Mouse (Mus musculus): Measurements from ENCODE around the gene Shank2. TPM values are rescaled to one million over a fixed set of nuclear protein-coding genes. Genes with fewer than 3 reads are reported as not detected.

Gene Shank2
- polyA plus RNA-seq, 1 experiment from 2014 or later: 0.39 TPM

GRCm38 (mm10) chr7:144287991-144288390 is 286.3 kb downstream of the Shank2 start:
- H3K27ac ChIP-seq: no peak overlapping the region
- no peak overlapping the region for H3K4me3 ChIP-seq
- H3K36me3 ChIP-seq: no peaks in the 10 kb centered on the region
- no peak for DNase-seq (ENCODE audit: low spot score)
- H3K4me1 ChIP-seq: peaks cover 28% of the 10 kb centered on the region
- peaks cover 22% of the 10 kb centered on the region; the same call in 1 of the 2 replicates for H3K27me3 ChIP-seq (ENCODE audit: low read depth, poor library complexity, severe bottlenecking)
- no peaks in the 10 kb centered on the region for H3K9me3 ChIP-seq (replicated peaks)
- 74% methylated on average over 6 of the region's 6 CpGs for WGBS

- Histone ChIP-seq H3K4me3 (no peak overlapping the region), H3K9me3 (replicated peaks) (no peaks in the 10 kb centered on the region), H3K27ac (no peak overlapping the region), H3K4me1 (no peaks in the 10 kb centered on the region), H3K36me3 (no peaks in the 10 kb centered on the region), H3K27me3 (ENCODE audit: low read depth, poor library complexity, severe bottlenecking) (no peaks in the 10 kb centered on the region)
- WGBS: 80% methylated on average over 7 of the region's 7 CpGs
- no peak for DNase-seq (ENCODE audit: low spot score)
Observed at GRCm38 (mm10) chr7:144291478-144291877, 289.8 kb downstream of the Shank2 start.

GRCm38 (mm10) chr7:144293611-144294010 is 291.9 kb downstream of the Shank2 start:
- no peak overlapping the region for H3K27ac ChIP-seq
- no peak overlapping the region for H3K4me3 ChIP-seq
- no peaks in the 10 kb centered on the region for H3K9me3 ChIP-seq (replicated peaks)
- no peaks in the 10 kb centered on the region for H3K4me1 ChIP-seq
- H3K27me3 ChIP-seq (ENCODE audit: low read depth, poor library complexity, severe bottlenecking): no peaks in the 10 kb centered on the region
- 89% methylated on average over 3 of the region's 3 CpGs for WGBS
- no peaks in the 10 kb centered on the region for H3K36me3 ChIP-seq
- DNase-seq (ENCODE audit: low spot score): no peak

- no peaks in the 10 kb centered on the region for H3K36me3 ChIP-seq
Observed at GRCm38 (mm10) chr7:144294239-144295200, 292.8 kb downstream of the Shank2 start.

GRCm38 (mm10) chr7:144299351-144299750 is 297.6 kb downstream of the Shank2 start:
- 79% methylated on average over 2 of the region's 2 CpGs for WGBS
- H3K36me3 ChIP-seq: no peaks in the 10 kb centered on the region
- H3K4me3 ChIP-seq: no peak overlapping the region
- no peaks in the 10 kb centered on the region for H3K9me3 ChIP-seq (replicated peaks)
- no peaks in the 10 kb centered on the region for H3K27me3 ChIP-seq (ENCODE audit: low read depth, poor library complexity, severe bottlenecking)
- no peak overlapping the region for H3K27ac ChIP-seq
- no peaks in the 10 kb centered on the region for H3K4me1 ChIP-seq
- DNase-seq (ENCODE audit: low spot score): no peak

More at GRCm38 (mm10) chr7:144294239-144295200, 292.8 kb downstream of the Shank2 start:
- Histone ChIP-seq H3K9me3 (replicated peaks) (no peaks in the 10 kb centered on the region), H3K27me3 (ENCODE audit: low read depth, poor library complexity, severe bottlenecking) (no peaks in the 10 kb centered on the region), H3K4me3 (no peak overlapping the region), H3K27ac (no peak overlapping the region), H3K4me1 (no peaks in the 10 kb centered on the region)
- WGBS: 47% methylated on average over 13 of the region's 13 CpGs
- DNase-seq (ENCODE audit: low spot score): peak; percentile 78

GRCm38 (mm10) chr7:144301646-144302045 is 299.9 kb downstream of the Shank2 start:
- H3K27me3 ChIP-seq (ENCODE audit: low read depth, poor library complexity, severe bottlenecking): no peaks in the 10 kb centered on the region
- no peaks in the 10 kb centered on the region for H3K4me1 ChIP-seq
- H3K9me3 ChIP-seq (replicated peaks): no peaks in the 10 kb centered on the region
- WGBS: 90% methylated on average over 4 of the region's 4 CpGs
- no peak for DNase-seq (ENCODE audit: low spot score)
- no peak overlapping the region for H3K4me3 ChIP-seq
- no peaks in the 10 kb centered on the region for H3K36me3 ChIP-seq
- H3K27ac ChIP-seq: no peak overlapping the region

- H3K27me3 ChIP-seq (ENCODE audit: low read depth, poor library complexity, severe bottlenecking): no peaks in the 10 kb centered on the region
- WGBS: 78% methylated on average over 5 of the region's 5 CpGs
- H3K4me1 ChIP-seq: no peaks in the 10 kb centered on the region
- no peaks in the 10 kb centered on the region for H3K36me3 ChIP-seq
- H3K9me3 ChIP-seq (replicated peaks): no peaks in the 10 kb centered on the region
- no peak overlapping the region for H3K27ac ChIP-seq
- H3K4me3 ChIP-seq: no peak overlapping the region
- no peak for DNase-seq (ENCODE audit: low spot score)
Observed at GRCm38 (mm10) chr7:144302498-144302897, 300.8 kb downstream of the Shank2 start.

- DNase-seq (ENCODE audit: low spot score): no peak
- no peaks in the 10 kb centered on the region for H3K36me3 ChIP-seq
- no peak overlapping the region for H3K27ac ChIP-seq
- H3K9me3 ChIP-seq (replicated peaks): no peaks in the 10 kb centered on the region
- H3K27me3 ChIP-seq (ENCODE audit: low read depth, poor library complexity, severe bottlenecking): no peaks in the 10 kb centered on the region
- WGBS: 90% methylated on average over 10 of the region's 10 CpGs
- H3K4me1 ChIP-seq: no peaks in the 10 kb centered on the region
- H3K4me3 ChIP-seq: no peak overlapping the region
Observed at GRCm38 (mm10) chr7:144307853-144308409, 306.2 kb downstream of the Shank2 start.

- Histone ChIP-seq H3K4me3 (no peak overlapping the region), H3K27me3 (ENCODE audit: low read depth, poor library complexity, severe bottlenecking) (no peaks in the 10 kb centered on the region), H3K4me1 (peaks cover 6% of the 10 kb centered on the region; the same call in 1 of the 2 replicates), H3K27ac (no peak overlapping the region), H3K36me3 (no peaks in the 10 kb centered on the region), H3K9me3 (replicated peaks) (no peaks in the 10 kb centered on the region)
- 85% methylated on average over 11 of the region's 11 CpGs for WGBS
- DNase-seq (ENCODE audit: low spot score): no peak
Observed at GRCm38 (mm10) chr7:144314438-144315105, 312.8 kb downstream of the Shank2 start.

GRCm38 (mm10) chr7:144316224-144316623 is 314.5 kb downstream of the Shank2 start:
- Histone ChIP-seq H3K27me3 (ENCODE audit: low read depth, poor library complexity, severe bottlenecking) (no peaks in the 10 kb centered on the region), H3K4me3 (no peak overlapping the region), H3K27ac (no peak overlapping the region), H3K36me3 (no peaks in the 10 kb centered on the region), H3K9me3 (replicated peaks) (no peaks in the 10 kb centered on the region), H3K4me1 (peaks cover 6% of the 10 kb centered on the region; the same call in 1 of the 2 replicates)
- 90% methylated on average over 6 of the region's 6 CpGs for WGBS
- no peak for DNase-seq (ENCODE audit: low spot score)

- DNase-seq (ENCODE audit: low spot score): no peak
- H3K9me3 ChIP-seq (replicated peaks): no peaks in the 10 kb centered on the region
- no peaks in the 10 kb centered on the region for H3K27me3 ChIP-seq (ENCODE audit: low read depth, poor library complexity, severe bottlenecking)
- H3K36me3 ChIP-seq: no peaks in the 10 kb centered on the region
- no peak overlapping the region for H3K4me3 ChIP-seq
- H3K4me1 ChIP-seq: peaks cover 6% of the 10 kb centered on the region; the same call in 1 of the 2 replicates
- 45% methylated on average over 10 of the region's 10 CpGs for WGBS
- H3K27ac ChIP-seq: no peak overlapping the region
Observed at GRCm38 (mm10) chr7:144316797-144317196, 315.1 kb downstream of the Shank2 start.

GRCm38 (mm10) chr7:144324077-144324476 is 322.3 kb downstream of the Shank2 start:
- Histone ChIP-seq H3K27ac (no peak overlapping the region), H3K4me3 (no peak overlapping the region), H3K4me1 (no peaks in the 10 kb centered on the region), H3K36me3 (no peaks in the 10 kb centered on the region), H3K9me3 (replicated peaks) (no peaks in the 10 kb centered on the region), H3K27me3 (ENCODE audit: low read depth, poor library complexity, severe bottlenecking) (no peaks in the 10 kb centered on the region)
- 89% methylated on average over 2 of the region's 2 CpGs for WGBS
- DNase-seq (ENCODE audit: low spot score): no peak

- Histone ChIP-seq H3K9me3 (replicated peaks) (no peaks in the 10 kb centered on the region), H3K27ac (no peak overlapping the region), H3K36me3 (no peaks in the 10 kb centered on the region), H3K4me3 (no peak overlapping the region), H3K4me1 (no peaks in the 10 kb centered on the region), H3K27me3 (ENCODE audit: low read depth, poor library complexity, severe bottlenecking) (no peaks in the 10 kb centered on the region)
- 92% methylated on average over 6 of the region's 6 CpGs for WGBS
- DNase-seq (ENCODE audit: low spot score): no peak
Observed at GRCm38 (mm10) chr7:144324861-144325260, 323.1 kb downstream of the Shank2 start.
